Mouse (Mus musculus) limb, embryonic 15.5 days (tissue): ENCODE measurements around the gene Pou3f3. TPM values are rescaled to one million over a fixed set of nuclear protein-coding genes. Genes with fewer than 3 reads are reported as not detected.

Experiments used
- ATAC-seq: fragments of 200-750 bp; cut with Nextera tagmentation; 2 replicates; pipeline ENCODE4 v1.8.0; 2017; ENCODE audit warnings: low read depth, moderate TSS enrichment; ENCODE audit not compliant: insufficient number of reproducible peaks, low FRiP score, low TSS enrichment
- H3K27ac ChIP-seq: fragments of 300-500 bp; sonication (generic); 2 replicates; pipeline ENCODE4 v1.5.1; 2015; ENCODE audit warnings: moderate library complexity, mild to moderate bottlenecking, inconsistent platforms
- H3K27me3 ChIP-seq: fragments of 300-500 bp; sonication (generic); 2 replicates; pipeline ENCODE4 v1.6.1; 2015; ENCODE audit warnings: inconsistent platforms
- H3K36me3 ChIP-seq: fragments of 300-500 bp; sonication (generic); 2 replicates; pipeline ENCODE4 v1.6.1; 2015; ENCODE audit warnings: inconsistent platforms
- H3K4me1 ChIP-seq: fragments of 300-500 bp; sonication (generic); 2 replicates; pipeline ENCODE4 v1.6.1; 2015; ENCODE audit warnings: inconsistent platforms
- H3K4me2 ChIP-seq: fragments of 300-500 bp; sonication (generic); 2 replicates; pipeline ENCODE4 v1.6.1; 2015; ENCODE audit warnings: mild to moderate bottlenecking, inconsistent platforms
- H3K4me3 ChIP-seq: fragments of 300-500 bp; sonication (generic); 2 replicates; pipeline ENCODE4 v1.5.1; 2015; ENCODE audit warnings: mild to moderate bottlenecking, inconsistent platforms
- H3K9ac ChIP-seq: fragments of 300-500 bp; sonication (generic); 2 replicates; pipeline ENCODE4 v1.6.1; 2015; ENCODE audit warnings: inconsistent platforms
- H3K9me3 ChIP-seq: fragments of 300-500 bp; sonication (generic); 2 replicates; pipeline ENCODE4 v1.6.1; 2016; ENCODE audit warnings: inconsistent platforms
- WGBS: fragments of 180-500 bp; shearing (Covaris S2); methylation state at CpG from one replicate; pipeline ENCODE4 v1.1.7; 2015; 5-methylcytosine and 5-hydroxymethylcytosine counted together
- polyA plus RNA-seq: library from polyadenylated mRNA; unstranded; fragments of >200 nt; fragmentation: Nextera tagmentation; extraction: Ambion mirVana; gene quantifications from 2 replicates; pipeline ENCODE4 v1.2.1, GENCODE M21; 2015

The Pou3f3 gene
- polyA plus RNA-seq = 0.47 and 0.86 TPM in 2 replicates

GRCm38 (mm10) chr1:42695578-42695915, at the start of gene Pou3f3:
TSS of gene Pou3f3 (plus strand) at chr1:42695768.
- no peaks in the 10 kb centered on the region for H3K9me3 ChIP-seq
- H3K36me3 ChIP-seq = no peaks in the 10 kb centered on the region
- H3K27ac ChIP-seq = peak within 1 kb of the TSS; percentile 72
- peaks cover 88% of the 10 kb centered on the region for H3K27me3 ChIP-seq
- H3K4me2 ChIP-seq = peak within 1 kb of the TSS; percentile 64
- H3K9ac ChIP-seq = no peak within 1 kb of the TSS
- peak; percentile 79 for ATAC-seq
- peak within 1 kb of the TSS; percentile 42 for H3K4me3 ChIP-seq
- under 1% methylated on average over 21 of the region's 21 CpGs for WGBS
- peaks cover 50% of the 10 kb centered on the region for H3K4me1 ChIP-seq

- no peak overlapping the region for H3K4me3 ChIP-seq
- 51% methylated on average over 9 of the region's 9 CpGs for WGBS
- H3K4me2 ChIP-seq = no peak overlapping the region
- H3K9ac ChIP-seq = no peak overlapping the region
- ATAC-seq = no peak
- no peaks in the 10 kb centered on the region for H3K9me3 ChIP-seq
- H3K27me3 ChIP-seq = no peaks in the 10 kb centered on the region
- no peaks in the 10 kb centered on the region for H3K36me3 ChIP-seq
- peaks cover 5% of the 10 kb centered on the region; the same call in 1 of the 2 replicates for H3K4me1 ChIP-seq
- H3K27ac ChIP-seq = peak overlapping the region; percentile 33; the same call in 1 of the 2 replicates
These were observed 47.1 kb upstream of the Pou3f3 start for GRCm38 (mm10) chr1:42648366-42648935.

GRCm38 (mm10) chr1:42651461-42651860, 44.1 kb upstream of the Pou3f3 start:
- no peak for ATAC-seq
- H3K9ac ChIP-seq = no peak overlapping the region
- no peak overlapping the region for H3K4me3 ChIP-seq
- H3K4me2 ChIP-seq = no peak overlapping the region
- H3K27ac ChIP-seq = no peak overlapping the region
- H3K36me3 ChIP-seq = no peaks in the 10 kb centered on the region
- peaks cover 5% of the 10 kb centered on the region; the same call in 1 of the 2 replicates for H3K4me1 ChIP-seq
- H3K9me3 ChIP-seq = no peaks in the 10 kb centered on the region
- no peaks in the 10 kb centered on the region for H3K27me3 ChIP-seq
- WGBS = 63% methylated on average over 15 of the region's 15 CpGs

- Histone ChIP-seq H3K9ac (no peak overlapping the region), H3K4me1 (no peaks in the 10 kb centered on the region), H3K4me2 (no peak overlapping the region), H3K4me3 (no peak overlapping the region), H3K36me3 (no peaks in the 10 kb centered on the region), H3K27ac (no peak overlapping the region), H3K9me3 (no peaks in the 10 kb centered on the region), H3K27me3 (no peaks in the 10 kb centered on the region)
- WGBS = 58% methylated on average over 1 of the region's 1 CpGs
- ATAC-seq = no peak
These were observed 28.0 kb upstream of the Pou3f3 start for GRCm38 (mm10) chr1:42667546-42667945.

- Histone ChIP-seq H3K27ac (no peak overlapping the region), H3K9me3 (no peaks in the 10 kb centered on the region), H3K27me3 (peaks cover 36% of the 10 kb centered on the region), H3K4me3 (no peak overlapping the region), H3K9ac (no peak overlapping the region), H3K4me2 (no peak overlapping the region), H3K36me3 (no peaks in the 10 kb centered on the region), H3K4me1 (peaks cover 13% of the 10 kb centered on the region)
- 66% methylated on average over 3 of the region's 3 CpGs for WGBS
- no peak for ATAC-seq
These were observed 14.9 kb upstream of the Pou3f3 start for GRCm38 (mm10) chr1:42680673-42681072.

GRCm38 (mm10) chr1:42681762-42682161, 13.8 kb upstream of the Pou3f3 start:
- no peak for ATAC-seq
- no peak overlapping the region for H3K4me2 ChIP-seq
- H3K27me3 ChIP-seq = peaks cover 47% of the 10 kb centered on the region
- H3K9ac ChIP-seq = no peak overlapping the region
- peaks cover 22% of the 10 kb centered on the region for H3K4me1 ChIP-seq
- H3K27ac ChIP-seq = no peak overlapping the region
- H3K9me3 ChIP-seq = no peaks in the 10 kb centered on the region
- H3K36me3 ChIP-seq = no peaks in the 10 kb centered on the region
- H3K4me3 ChIP-seq = no peak overlapping the region
- WGBS = 74% methylated on average over 5 of the region's 5 CpGs

GRCm38 (mm10) chr1:42683861-42684260, 11.7 kb upstream of the Pou3f3 start:
- H3K9ac ChIP-seq = no peak overlapping the region
- ATAC-seq = no peak
- H3K4me3 ChIP-seq = peak overlapping the region; percentile 35
- H3K4me2 ChIP-seq = peak overlapping the region; percentile 80
- H3K27me3 ChIP-seq = peaks cover 68% of the 10 kb centered on the region
- H3K9me3 ChIP-seq = no peaks in the 10 kb centered on the region
- no peaks in the 10 kb centered on the region for H3K36me3 ChIP-seq
- 9% methylated on average over 6 of the region's 6 CpGs for WGBS
- peaks cover 27% of the 10 kb centered on the region for H3K4me1 ChIP-seq
- H3K27ac ChIP-seq = no peak overlapping the region

GRCm38 (mm10) chr1:42684345-42684744, 11.2 kb upstream of the Pou3f3 start:
- H3K9me3 ChIP-seq = no peaks in the 10 kb centered on the region
- H3K4me2 ChIP-seq = peak overlapping the region; percentile 80
- ATAC-seq = peak; percentile 28; the same call in 1 of the 2 replicates
- H3K9ac ChIP-seq = no peak overlapping the region
- H3K27me3 ChIP-seq = peaks cover 73% of the 10 kb centered on the region
- peaks cover 27% of the 10 kb centered on the region for H3K4me1 ChIP-seq
- WGBS = 2% methylated on average over 27 of the region's 27 CpGs
- H3K36me3 ChIP-seq = no peaks in the 10 kb centered on the region
- no peak overlapping the region for H3K27ac ChIP-seq
- H3K4me3 ChIP-seq = peak overlapping the region; percentile 35

GRCm38 (mm10) chr1:42684783-42685182, 10.8 kb upstream of the Pou3f3 start:
- under 1% methylated on average over 20 of the region's 21 CpGs for WGBS
- Histone ChIP-seq H3K9ac (no peak overlapping the region), H3K27ac (no peak overlapping the region), H3K27me3 (peaks cover 75% of the 10 kb centered on the region), H3K4me1 (peaks cover 27% of the 10 kb centered on the region), H3K4me2 (peak overlapping the region; percentile 80), H3K36me3 (no peaks in the 10 kb centered on the region), H3K9me3 (no peaks in the 10 kb centered on the region), H3K4me3 (peak overlapping the region; percentile 35)
- ATAC-seq = 0 out of 2 replicates have a peak, but pooled peaks have one; percentile 57

- no peak for ATAC-seq
- Histone ChIP-seq H3K4me1 (peaks cover 27% of the 10 kb centered on the region), H3K9ac (no peak overlapping the region), H3K9me3 (no peaks in the 10 kb centered on the region), H3K27ac (no peak overlapping the region), H3K27me3 (peaks cover 78% of the 10 kb centered on the region), H3K4me2 (peak overlapping the region; percentile 80; the same call in 1 of the 2 replicates), H3K4me3 (peak overlapping the region; percentile 39; the same call in 1 of the 2 replicates), H3K36me3 (no peaks in the 10 kb centered on the region)
- 3% methylated on average over 11 of the region's 11 CpGs for whole genome bisulfite sequencing
These were observed 10.1 kb upstream of the Pou3f3 start for GRCm38 (mm10) chr1:42685321-42685960.

GRCm38 (mm10) chr1:42686194-42687131, 9.1 kb upstream of the Pou3f3 start:
- Histone ChIP-seq H3K4me1 (peaks cover 27% of the 10 kb centered on the region), H3K9me3 (no peaks in the 10 kb centered on the region), H3K27ac (peak overlapping the region; percentile 50), H3K9ac (no peak overlapping the region), H3K4me3 (peak overlapping the region; percentile 39), H3K36me3 (no peaks in the 10 kb centered on the region), H3K27me3 (peaks cover 86% of the 10 kb centered on the region), H3K4me2 (peak overlapping the region; percentile 73)
- WGBS = 1% methylated on average over 53 of the region's 53 CpGs
- ATAC-seq = no peak
